Mouse (Mus musculus) kidney, embryonic 15.5 days (tissue): ENCODE data around the gene Mgst2. TPM values are rescaled to one million over a fixed set of nuclear protein-coding genes. Genes with fewer than 3 reads are reported as not detected.

ENCODE experiments used
- ATAC-seq: fragments of 200-750 bp; cut with Nextera tagmentation; replicated peaks from 2 replicates; pipeline ENCODE4 v1.8.0; 2017; ENCODE audit warnings: moderate TSS enrichment; ENCODE audit not compliant: low FRiP score
- H3K27ac ChIP-seq: fragments of 300-500 bp; sonication (generic); 2 replicates; pipeline ENCODE4 v1.5.1; 2015; ENCODE audit warnings: mild to moderate bottlenecking, inconsistent platforms
- H3K27me3 ChIP-seq: fragments of 300-500 bp; sonication (generic); 2 replicates; pipeline ENCODE4 v1.6.1; 2015; ENCODE audit warnings: inconsistent platforms
- H3K36me3 ChIP-seq: fragments of 300-500 bp; sonication (generic); 2 replicates; pipeline ENCODE4 v1.6.1; 2015; ENCODE audit warnings: inconsistent platforms
- H3K4me1 ChIP-seq: fragments of 300-500 bp; sonication (generic); 2 replicates; pipeline ENCODE4 v1.6.1; 2015; ENCODE audit warnings: inconsistent platforms
- H3K4me2 ChIP-seq: fragments of 300-500 bp; sonication (generic); 2 replicates; pipeline ENCODE4 v1.6.1; 2015; ENCODE audit warnings: moderate library complexity, mild to moderate bottlenecking, inconsistent platforms
- H3K4me3 ChIP-seq: fragments of 300-500 bp; sonication (generic); replicated peaks from 2 replicates; pipeline ENCODE4 v1.5.1; 2015; ENCODE audit warnings: mild to moderate bottlenecking, inconsistent platforms
- H3K9ac ChIP-seq: fragments of 300-500 bp; sonication (generic); 2 replicates; pipeline ENCODE4 v1.6.1; 2015; ENCODE audit warnings: mild to moderate bottlenecking, inconsistent platforms
- H3K9me3 ChIP-seq: fragments of 300-500 bp; sonication (generic); replicated peaks from 2 replicates; pipeline ENCODE4 v1.6.1; 2016; ENCODE audit warnings: inconsistent platforms
- WGBS: fragments of 180-500 bp; shearing (Covaris S2); methylation state at CpG from one replicate; pipeline ENCODE4 v1.1.7; 2015; ENCODE audit warnings: mixed read lengths; 5-methylcytosine and 5-hydroxymethylcytosine counted together
- polyA plus RNA-seq: library from polyadenylated mRNA; unstranded; fragments of >200 nt; fragmentation: Nextera tagmentation; extraction: Ambion mirVana; gene quantifications from 2 replicates; pipeline ENCODE4 v1.2.1, GENCODE M21; 2015

The Mgst2 gene
- 1.6 and 3.5 TPM in 2 replicates for polyA plus RNA-seq

DNA sequence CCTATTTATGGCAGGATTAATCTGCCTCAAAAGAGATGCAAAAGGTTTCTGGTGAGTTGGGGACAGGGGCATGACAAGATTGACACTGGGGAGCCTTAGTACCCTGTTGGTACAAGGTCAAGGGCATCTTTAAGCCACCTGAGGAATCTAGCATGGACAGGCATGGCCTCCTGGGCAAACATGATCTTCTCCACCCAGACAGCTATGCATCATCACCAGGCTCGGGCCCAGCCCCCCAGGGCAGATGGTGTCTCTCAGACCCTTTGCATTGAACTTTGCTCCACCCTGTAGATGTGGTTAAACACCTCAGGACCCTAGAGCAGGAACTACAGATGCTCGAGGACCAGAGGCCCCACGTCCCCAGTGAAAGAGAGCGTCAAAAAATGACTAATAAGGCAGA lies at the start of gene Mgst2:
TSS of gene Mgst2 (plus strand) at position 301 of the 400 bp plus-strand sequence.
- H3K27ac ChIP-seq = no peak within 1 kb of the TSS
- no peak for ATAC-seq
- no peaks in the 10 kb centered on the region for H3K36me3 ChIP-seq
- WGBS = 59% methylated on average over 4 of the region's 4 CpGs
- H3K9ac ChIP-seq = no peak within 1 kb of the TSS
- no peaks in the 10 kb centered on the region for H3K9me3 ChIP-seq
- H3K4me3 ChIP-seq = no peak within 1 kb of the TSS
- no peaks in the 10 kb centered on the region for H3K27me3 ChIP-seq
- H3K4me2 ChIP-seq = no peak within 1 kb of the TSS
- 0 out of 2 replicates have a peak, but pooled peaks cover 3% of the 10 kb centered on the region for H3K4me1 ChIP-seq

DNA sequence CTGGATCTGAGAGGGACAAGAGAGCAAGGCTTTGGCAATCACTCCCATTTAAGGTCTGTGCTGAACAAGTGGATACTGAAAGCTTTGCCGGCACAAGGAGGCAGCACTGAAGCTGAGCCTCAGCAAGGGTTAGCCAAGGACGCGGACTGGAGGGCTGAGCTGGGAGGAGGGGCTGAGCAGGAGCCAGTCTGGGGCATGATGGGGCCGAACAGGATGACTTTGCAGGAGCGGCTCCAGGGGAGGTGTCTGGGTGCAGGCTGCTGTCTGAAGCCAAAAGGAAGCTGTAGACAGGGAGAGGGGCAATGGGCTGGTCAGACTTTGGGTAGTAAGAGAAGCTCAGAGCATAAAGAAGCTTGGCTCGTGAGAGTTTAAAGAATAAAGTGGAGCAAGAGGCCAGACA lies 48.2 kb upstream of the Mgst2 start:
- peak; percentile 54; the same call in 1 of the 2 replicates for ATAC-seq
- H3K4me1 ChIP-seq = peaks cover 3% of the 10 kb centered on the region; the same call in 1 of the 2 replicates
- 5% methylated on average over 6 of the region's 6 CpGs for WGBS
- 0 out of 2 replicates have a peak, but pooled peaks cover 6% of the 10 kb centered on the region for H3K9me3 ChIP-seq
- no peak overlapping the region for H3K9ac ChIP-seq
- no peak overlapping the region for H3K4me2 ChIP-seq
- no peaks in the 10 kb centered on the region for H3K36me3 ChIP-seq
- H3K27ac ChIP-seq = no peak overlapping the region
- H3K4me3 ChIP-seq = no peak overlapping the region
- H3K27me3 ChIP-seq = no peaks in the 10 kb centered on the region

DNA sequence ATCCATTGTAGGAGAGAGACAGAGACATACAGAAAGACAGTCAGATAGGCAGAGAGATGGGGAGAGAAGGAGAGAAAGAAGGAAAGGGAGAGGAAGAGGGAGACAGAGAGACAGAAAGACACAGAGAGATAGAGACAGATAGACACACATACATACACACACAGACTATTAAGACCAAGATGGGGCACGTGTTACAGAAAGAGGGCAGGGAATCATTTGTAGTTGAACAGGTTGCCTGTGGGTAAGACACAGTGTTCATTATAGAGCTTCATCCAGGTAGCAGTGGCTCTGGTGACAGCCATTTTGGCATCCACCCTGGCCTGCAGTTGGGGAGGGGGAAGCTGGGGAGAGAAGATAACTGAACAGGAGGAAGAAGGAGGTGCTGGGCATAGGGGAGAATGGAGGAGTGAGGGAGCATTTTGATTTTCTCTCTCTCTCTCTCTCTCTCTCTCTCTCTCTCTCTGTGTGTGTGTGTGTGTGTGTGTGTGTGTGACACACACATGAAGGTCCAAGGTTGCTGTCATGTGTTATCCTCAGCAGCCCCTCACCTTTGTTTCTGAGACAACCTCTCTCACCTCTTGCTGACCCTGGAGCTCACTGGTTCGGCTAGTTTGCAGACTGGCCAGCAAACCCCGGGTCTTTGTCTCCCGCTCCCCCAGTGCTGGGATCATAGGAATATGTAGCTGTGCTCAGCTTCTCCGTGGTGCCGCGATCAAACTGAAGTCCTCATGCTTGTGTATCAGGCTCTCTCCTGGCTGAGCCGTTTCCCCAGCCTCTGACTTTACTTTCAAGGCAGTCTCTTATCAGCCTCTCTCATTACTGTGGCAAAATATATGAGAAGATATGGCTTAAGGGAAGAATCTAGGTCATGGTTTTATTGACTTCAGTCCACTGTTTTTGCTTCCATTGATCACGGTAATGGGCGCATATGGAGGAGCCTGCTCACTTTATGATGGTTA lies 47.5 kb upstream of the Mgst2 start:
- WGBS = 83% methylated on average over 10 of the region's 10 CpGs
- Histone ChIP-seq H3K9me3 (0 out of 2 replicates have a peak, but pooled peaks cover 6% of the 10 kb centered on the region), H3K9ac (no peak overlapping the region), H3K4me2 (no peak overlapping the region), H3K4me3 (no peak overlapping the region), H3K36me3 (no peaks in the 10 kb centered on the region), H3K27ac (no peak overlapping the region), H3K4me1 (peaks cover 3% of the 10 kb centered on the region; the same call in 1 of the 2 replicates), H3K27me3 (no peaks in the 10 kb centered on the region)
- no peak for ATAC-seq

DNA sequence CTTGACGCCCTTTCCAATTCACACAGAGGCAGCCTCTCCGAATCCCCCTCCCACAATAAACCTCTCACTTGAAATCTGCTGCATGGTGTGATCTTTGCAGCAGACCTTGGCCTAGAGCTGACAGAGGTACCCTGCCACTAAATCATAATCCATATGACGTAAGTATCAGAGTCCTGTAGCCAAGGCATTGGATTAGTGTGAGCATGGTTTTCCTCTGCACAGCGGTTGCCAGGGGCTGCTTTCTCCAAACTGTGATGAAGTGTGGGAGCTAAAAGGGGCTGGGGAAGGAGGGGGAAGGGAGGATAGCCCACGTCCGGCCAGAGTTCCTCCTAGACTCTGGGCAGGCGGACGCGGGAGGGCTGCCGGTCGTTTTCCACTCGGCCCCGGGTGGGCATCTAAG lies 45.9 kb upstream of the Mgst2 start:
- Histone ChIP-seq H3K9me3 (0 out of 2 replicates have a peak, but pooled peaks cover 6% of the 10 kb centered on the region), H3K27ac (no peak overlapping the region), H3K4me3 (no peak overlapping the region), H3K27me3 (no peaks in the 10 kb centered on the region), H3K9ac (no peak overlapping the region), H3K4me2 (no peak overlapping the region), H3K4me1 (peaks cover 3% of the 10 kb centered on the region; the same call in 1 of the 2 replicates), H3K36me3 (no peaks in the 10 kb centered on the region)
- no peak for ATAC-seq
- 80% methylated on average over 13 of the region's 13 CpGs for WGBS

DNA sequence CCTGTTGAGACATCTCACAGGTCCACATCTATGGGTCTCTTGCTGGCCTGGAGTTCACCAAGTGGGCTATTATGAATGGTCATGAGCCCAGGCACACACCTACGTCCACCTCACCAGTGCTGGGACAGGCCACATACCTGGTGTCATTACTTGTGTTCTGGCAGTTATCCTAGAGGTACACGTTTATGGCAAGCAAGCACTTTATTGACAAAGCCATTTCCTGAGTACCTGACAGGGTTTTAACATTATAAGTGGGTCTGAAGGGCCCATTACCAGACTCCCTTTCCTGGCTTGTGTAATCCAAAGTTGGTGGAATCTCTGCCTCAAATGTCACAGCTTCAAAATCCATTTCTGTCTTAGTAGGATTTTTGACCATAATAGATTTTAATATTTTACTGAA lies 36.2 kb upstream of the Mgst2 start:
- ATAC-seq = no peak
- Histone ChIP-seq H3K27ac (no peak overlapping the region), H3K4me3 (no peak overlapping the region), H3K4me1 (peaks cover 5% of the 10 kb centered on the region; the same call in 1 of the 2 replicates), H3K27me3 (no peaks in the 10 kb centered on the region), H3K9me3 (no peaks in the 10 kb centered on the region), H3K9ac (no peak overlapping the region), H3K4me2 (no peak overlapping the region), H3K36me3 (no peaks in the 10 kb centered on the region)
- 74% methylated on average over 2 of the region's 2 CpGs for WGBS

DNA sequence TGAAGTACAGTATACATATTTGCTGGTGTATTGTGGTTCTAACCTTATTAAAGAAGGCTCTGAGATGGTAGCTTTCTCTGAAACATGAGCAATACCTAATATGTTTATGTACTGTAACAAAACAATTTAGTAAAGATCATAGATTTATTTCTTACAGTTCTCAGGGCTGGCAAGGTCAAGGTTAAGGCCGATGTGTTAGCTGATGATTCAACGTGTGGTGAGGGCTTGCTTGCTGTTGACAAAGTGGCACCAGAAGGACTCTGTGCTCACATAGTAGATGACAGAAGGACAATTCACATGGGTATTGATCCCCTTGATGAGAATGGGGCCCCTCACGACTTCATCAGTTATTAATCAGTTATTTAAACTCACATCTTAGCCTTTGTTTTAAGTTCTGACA lies 32.4 kb upstream of the Mgst2 start:
- Histone ChIP-seq H3K4me3 (no peak overlapping the region), H3K36me3 (no peaks in the 10 kb centered on the region), H3K4me2 (no peak overlapping the region), H3K9me3 (peaks cover 5% of the 10 kb centered on the region; the same call in 1 of the 2 replicates), H3K9ac (no peak overlapping the region), H3K27me3 (no peaks in the 10 kb centered on the region), H3K27ac (no peak overlapping the region), H3K4me1 (peaks cover 5% of the 10 kb centered on the region; the same call in 1 of the 2 replicates)
- 74% methylated on average over 3 of the region's 3 CpGs for WGBS
- ATAC-seq = no peak

DNA sequence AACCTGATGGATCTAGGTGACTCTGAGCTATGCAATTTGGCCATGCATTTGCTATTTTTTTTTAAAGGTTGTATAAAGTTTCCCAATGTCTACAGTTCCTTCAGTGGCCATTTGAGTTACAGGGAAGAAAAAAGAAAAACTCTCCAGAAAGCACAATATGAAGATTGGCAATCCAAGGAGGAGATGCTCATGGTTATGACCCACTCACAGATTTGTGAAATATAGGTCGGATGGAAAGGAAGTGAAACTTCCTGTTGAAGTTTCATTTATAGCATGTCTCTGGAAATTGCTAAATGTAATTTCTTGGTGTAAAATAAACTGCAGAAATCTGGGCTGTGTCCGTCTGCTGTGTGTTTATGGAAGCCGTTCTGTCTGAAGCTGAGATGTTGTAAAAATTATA lies 31.2 kb upstream of the Mgst2 start:
- 30% methylated on average over 3 of the region's 3 CpGs for WGBS
- Histone ChIP-seq H3K27me3 (no peaks in the 10 kb centered on the region), H3K4me2 (no peak overlapping the region), H3K9ac (no peak overlapping the region), H3K27ac (no peak overlapping the region), H3K4me1 (peaks cover 5% of the 10 kb centered on the region; the same call in 1 of the 2 replicates), H3K4me3 (no peak overlapping the region), H3K36me3 (no peaks in the 10 kb centered on the region), H3K9me3 (peaks cover 5% of the 10 kb centered on the region; the same call in 1 of the 2 replicates)
- no peak for ATAC-seq

DNA sequence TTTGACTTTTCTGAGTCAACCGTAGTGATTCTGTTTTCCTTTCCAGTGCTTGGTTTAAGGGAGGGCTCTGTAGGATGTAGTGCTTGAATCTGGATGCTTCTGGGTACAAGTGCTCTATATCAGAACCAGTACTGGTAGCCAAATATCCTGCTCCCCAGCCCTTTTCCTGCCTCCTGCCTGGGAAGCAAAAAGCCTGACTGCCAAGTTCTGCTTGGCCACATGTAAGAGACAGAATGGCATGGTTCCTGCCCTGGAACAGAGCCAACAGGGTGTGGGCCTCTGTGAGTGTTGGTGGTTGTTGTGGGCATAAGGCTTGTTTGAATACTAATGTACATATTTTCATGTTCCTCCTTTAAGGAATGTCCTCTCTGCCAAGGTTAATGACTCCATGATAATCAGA lies 29.4 kb upstream of the Mgst2 start:
- H3K9me3 ChIP-seq = peaks cover 5% of the 10 kb centered on the region; the same call in 1 of the 2 replicates
- WGBS = 81% methylated on average over 1 of the region's 1 CpGs
- no peak overlapping the region for H3K4me2 ChIP-seq
- no peak overlapping the region for H3K4me3 ChIP-seq
- H3K27ac ChIP-seq = no peak overlapping the region
- H3K9ac ChIP-seq = no peak overlapping the region
- H3K36me3 ChIP-seq = no peaks in the 10 kb centered on the region
- no peak for ATAC-seq
- H3K27me3 ChIP-seq = no peaks in the 10 kb centered on the region
- H3K4me1 ChIP-seq = peaks cover 5% of the 10 kb centered on the region; the same call in 1 of the 2 replicates

DNA sequence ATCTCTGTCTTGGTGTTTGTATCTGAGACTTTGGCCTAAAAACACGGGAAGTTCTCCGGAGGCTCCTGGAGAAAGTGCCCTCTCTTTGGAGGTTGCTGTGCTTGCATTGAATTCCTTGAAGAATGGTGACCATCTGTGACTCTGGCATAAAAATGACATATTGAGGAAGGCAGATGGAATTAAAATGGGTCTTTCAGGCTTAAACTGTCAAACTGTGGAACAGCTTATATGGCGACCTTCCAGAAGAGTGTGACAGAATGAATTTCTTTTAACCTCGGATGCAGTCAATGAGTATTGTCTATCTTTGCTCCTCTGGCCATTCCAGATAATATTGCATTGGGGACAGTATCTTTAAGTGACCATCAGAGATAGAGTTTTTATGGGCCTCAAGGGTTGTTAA lies 28.2 kb upstream of the Mgst2 start:
- H3K4me3 ChIP-seq = no peak overlapping the region
- H3K27me3 ChIP-seq = no peaks in the 10 kb centered on the region
- no peak overlapping the region for H3K27ac ChIP-seq
- 77% methylated on average over 4 of the region's 4 CpGs for WGBS
- no peaks in the 10 kb centered on the region for H3K36me3 ChIP-seq
- no peak overlapping the region for H3K4me2 ChIP-seq
- ATAC-seq = no peak
- H3K9me3 ChIP-seq = peaks cover 5% of the 10 kb centered on the region; the same call in 1 of the 2 replicates
- H3K4me1 ChIP-seq = peaks cover 5% of the 10 kb centered on the region; the same call in 1 of the 2 replicates
- no peak overlapping the region for H3K9ac ChIP-seq

DNA sequence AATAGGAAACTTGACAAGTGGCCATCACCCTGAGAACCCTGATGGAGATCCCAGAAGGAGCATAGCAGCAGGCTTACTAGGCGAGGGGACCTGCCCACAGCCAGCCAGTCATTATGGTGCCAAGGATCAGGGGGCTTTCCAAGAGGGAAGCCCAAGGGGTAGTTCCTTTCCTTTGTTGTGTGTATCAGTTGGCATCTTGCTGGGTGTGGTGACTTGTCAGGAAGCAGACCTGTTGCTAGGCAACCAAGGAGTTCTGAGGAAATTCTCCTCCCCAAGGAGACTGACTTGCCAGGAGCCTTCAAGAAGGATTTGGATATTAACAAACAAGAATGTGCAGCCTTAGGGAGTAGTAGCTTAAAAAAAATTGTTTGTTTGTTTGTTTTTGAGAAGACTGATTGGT lies 25.7 kb upstream of the Mgst2 start:
- no peak for ATAC-seq
- Histone ChIP-seq H3K9ac (no peak overlapping the region), H3K9me3 (peaks cover 5% of the 10 kb centered on the region; the same call in 1 of the 2 replicates)

DNA sequence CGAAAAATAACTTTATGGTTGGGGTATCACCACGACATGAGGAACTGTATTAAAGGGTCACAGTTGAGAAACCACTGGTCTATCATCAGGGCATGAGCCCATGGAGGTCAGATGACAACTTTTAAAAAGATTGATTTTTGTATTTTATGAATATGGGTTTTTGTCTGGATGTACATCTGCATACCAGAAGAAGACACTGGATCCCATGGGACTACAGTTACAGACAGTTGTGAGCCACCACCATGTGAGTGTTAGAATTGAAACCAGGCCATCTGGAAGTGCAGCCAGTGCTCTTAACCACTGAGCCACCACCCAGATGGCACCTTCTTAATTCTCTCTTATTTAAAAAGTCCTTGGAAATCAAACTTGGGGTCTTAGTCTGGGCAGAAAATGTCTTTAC lies 24.2 kb upstream of the Mgst2 start:
- H3K9ac ChIP-seq = no peak overlapping the region
- no peaks in the 10 kb centered on the region for H3K27me3 ChIP-seq
- no peaks in the 10 kb centered on the region for H3K36me3 ChIP-seq
- H3K27ac ChIP-seq = no peak overlapping the region
- H3K4me3 ChIP-seq = no peak overlapping the region
- peaks cover 2% of the 10 kb centered on the region; the same call in 1 of the 2 replicates for H3K9me3 ChIP-seq
- no peak overlapping the region for H3K4me2 ChIP-seq
- no peaks in the 10 kb centered on the region for H3K4me1 ChIP-seq
- no peak for ATAC-seq
- 85% methylated on average over 2 of the region's 2 CpGs for WGBS

More for the DNA sequence above, 25.7 kb upstream of the Mgst2 start:
- H3K4me1 ChIP-seq = no peaks in the 10 kb centered on the region
- H3K27me3 ChIP-seq = no peaks in the 10 kb centered on the region
- H3K36me3 ChIP-seq = no peaks in the 10 kb centered on the region
- WGBS = 78% methylated on average over 1 of the region's 1 CpGs
- H3K27ac ChIP-seq = no peak overlapping the region
- no peak overlapping the region for H3K4me3 ChIP-seq
- H3K4me2 ChIP-seq = no peak overlapping the region

DNA sequence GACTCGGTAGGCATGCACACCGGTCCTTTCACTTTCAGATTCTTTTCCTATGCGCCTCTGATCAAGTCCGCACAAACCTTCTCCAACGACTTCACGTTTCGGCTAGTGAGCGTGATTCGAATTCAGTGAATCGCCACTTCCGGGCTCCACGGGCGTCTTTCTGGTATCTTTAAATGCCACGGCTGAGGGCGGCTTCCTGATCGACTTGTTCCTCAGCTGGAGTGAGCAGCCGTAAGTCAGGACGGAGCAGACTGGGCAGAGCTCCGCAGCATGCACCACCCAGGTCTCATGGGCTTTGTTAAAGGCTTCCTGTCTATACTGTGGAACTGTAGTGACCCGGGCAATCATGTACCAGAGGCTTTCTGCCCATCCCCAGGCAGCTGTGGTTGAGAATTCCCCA lies 23.5 kb upstream of the Mgst2 start:
- H3K9me3 ChIP-seq = no peaks in the 10 kb centered on the region; the same call in 1 of the 2 replicates
- H3K4me1 ChIP-seq = no peaks in the 10 kb centered on the region
- H3K36me3 ChIP-seq = no peaks in the 10 kb centered on the region
- 86% methylated on average over 20 of the region's 20 CpGs for WGBS
- no peaks in the 10 kb centered on the region for H3K27me3 ChIP-seq
- no peak overlapping the region for H3K9ac ChIP-seq
- H3K4me3 ChIP-seq = no peak overlapping the region
- ATAC-seq = no peak
- H3K27ac ChIP-seq = no peak overlapping the region
- H3K4me2 ChIP-seq = no peak overlapping the region
